Mouse (Mus musculus) olfactory bulb, adult 2 months (tissue): ENCODE results near the gene Grid2.

Experiments
- CTCF ChIP-seq: fragments of 200-500 bp; IDR thresholded peaks from 2 replicates; pipeline ENCODE4 v1.5.1; 2012; ENCODE audit warnings: low read depth, mild to moderate bottlenecking, low read length, moderate library complexity; ENCODE audit not compliant: insufficient read depth
- POLR2A ChIP-seq: fragments of 200-500 bp; IDR thresholded peaks from 2 replicates; pipeline ENCODE4 v1.6.1; 2012; ENCODE audit warnings: mild to moderate bottlenecking, low read depth, low read length, moderate library complexity; ENCODE audit not compliant: insufficient read depth

- TF ChIP-seq CTCF (no peak), POLR2A (no peak)
Observed at GRCm38 (mm10) chr6:63701684-63702083, 446.0 kb downstream of the Grid2 start.
